Mouse (Mus musculus): Measurements from ENCODE around the gene Gsdmc3.
"Not testable (repeated sequence)": the region's sequence is repeated elsewhere in the genome, so short reads cannot be mapped to it uniquely, and the experiment has no call there.

Gene Gsdmc3

DNA sequence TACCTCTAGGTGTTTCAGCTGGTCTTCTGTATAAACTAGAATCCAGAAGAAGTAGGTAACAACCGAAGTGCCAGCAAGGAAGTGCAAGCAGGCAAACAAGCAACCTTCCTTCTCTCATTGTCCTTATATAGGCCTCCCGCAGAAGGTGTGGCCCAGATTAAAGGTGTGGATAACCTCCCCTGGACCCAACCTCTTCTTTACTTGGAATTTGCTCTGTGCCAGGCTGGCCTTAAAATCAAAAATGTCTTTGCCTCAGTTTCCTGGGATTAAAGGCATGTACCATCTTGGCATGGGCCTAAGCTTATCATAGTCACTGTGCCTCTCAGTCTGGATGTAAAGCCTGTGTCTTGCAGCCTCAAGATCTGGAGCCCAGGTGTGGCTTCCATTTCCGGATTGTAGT, at the start of gene Gsdmc3:
Gene Gsdmc3 (minus strand): TSS at position 101 of the 400 bp plus-strand sequence.
- DNase-seq: not testable (repeated sequence)

DNA sequence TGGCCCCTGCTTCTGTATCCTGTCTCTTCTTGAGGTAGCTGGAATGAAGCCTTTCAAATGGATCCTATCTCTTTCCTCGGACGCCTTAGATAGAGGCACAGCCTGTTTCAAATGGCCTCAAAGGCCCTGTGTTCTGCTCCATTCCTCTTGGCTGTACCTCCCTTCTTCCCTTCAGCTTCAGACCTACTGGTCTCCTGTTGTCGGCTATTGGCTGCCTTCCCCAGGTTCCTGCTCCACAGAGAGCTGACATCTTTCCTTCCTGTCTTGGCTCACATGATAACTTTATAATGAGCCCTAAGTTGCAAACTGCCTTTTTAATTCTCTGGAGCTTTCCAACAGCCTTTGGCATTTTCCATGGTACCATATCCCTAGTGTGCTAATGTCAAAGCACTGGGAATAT, 47.8 kb upstream of the Gsdmc3 start:
- DNase-seq: no peak

GRCm38 (mm10) chr15:63924484-63924883, 46.1 kb upstream of the Gsdmc3 start:
- no peak for DNase-seq

DNA sequence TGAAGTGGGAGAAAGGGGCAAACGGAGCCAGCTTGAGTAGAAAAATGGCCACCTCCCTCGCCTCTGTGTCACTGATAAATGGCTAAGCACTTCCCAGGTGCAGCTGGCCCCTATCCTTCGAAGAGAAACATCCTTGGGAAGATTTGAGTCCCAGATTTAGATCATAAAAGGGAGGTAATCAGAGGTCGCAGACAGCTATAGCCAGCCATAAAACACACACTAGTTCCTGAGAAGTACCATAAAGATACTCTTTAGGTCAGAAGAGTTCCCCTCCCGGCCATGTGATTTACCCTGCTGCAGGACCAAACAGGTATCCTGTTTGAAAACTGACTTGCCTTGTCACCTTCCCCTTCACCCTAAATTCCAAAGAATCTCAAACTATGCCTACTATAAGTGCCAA, 43.3 kb upstream of the Gsdmc3 start:
- not testable (repeated sequence) for DNase-seq

DNA sequence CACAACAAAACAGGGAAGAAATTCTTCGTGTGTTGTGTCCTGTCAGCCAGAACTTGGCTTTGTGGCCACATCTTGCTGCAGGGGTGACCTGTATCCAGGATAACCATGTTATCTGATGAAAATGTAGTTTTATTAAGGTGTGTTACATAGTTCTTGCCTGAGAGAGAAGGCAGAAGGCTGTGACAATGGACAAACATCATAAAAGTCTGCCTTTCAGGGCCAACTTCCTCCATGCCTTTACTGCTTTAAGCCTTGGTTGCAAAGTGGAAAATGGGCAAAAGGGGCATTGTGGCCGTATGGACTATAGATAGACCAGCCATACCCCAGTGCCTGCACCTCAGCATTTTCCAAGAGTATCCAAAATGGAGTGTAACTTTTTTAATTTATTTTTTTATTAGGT, 41.4 kb upstream of the Gsdmc3 start:
- not testable (repeated sequence) for DNase-seq

DNA sequence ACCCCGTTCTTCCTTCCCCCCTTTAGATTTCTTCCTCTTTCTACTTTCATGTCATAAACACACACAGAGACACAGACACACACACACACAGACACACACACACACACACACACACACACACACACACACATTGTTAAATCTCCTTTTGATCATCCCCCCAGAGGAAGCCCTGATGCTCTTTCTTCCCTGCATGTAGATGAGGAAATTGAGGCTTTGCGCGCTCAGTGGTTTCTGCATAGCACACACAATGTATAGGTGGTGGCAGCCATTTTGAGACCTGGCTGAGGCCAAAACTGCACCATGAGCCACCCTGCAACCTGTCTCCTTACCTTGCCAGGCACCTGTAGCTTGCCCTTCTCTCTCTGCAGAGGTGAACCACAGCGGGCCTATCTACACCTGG, 38.2 kb upstream of the Gsdmc3 start:
- DNase-seq: not testable (repeated sequence)

- not testable (repeated sequence) for DNase-seq
These were observed 33.8 kb upstream of the Gsdmc3 start, which contains the start of gene Gsdmc4 for GRCm38 (mm10) chr15:63912197-63912596. Gene Gsdmc4, minus strand, starts transcription at chr15:63912297.

DNA sequence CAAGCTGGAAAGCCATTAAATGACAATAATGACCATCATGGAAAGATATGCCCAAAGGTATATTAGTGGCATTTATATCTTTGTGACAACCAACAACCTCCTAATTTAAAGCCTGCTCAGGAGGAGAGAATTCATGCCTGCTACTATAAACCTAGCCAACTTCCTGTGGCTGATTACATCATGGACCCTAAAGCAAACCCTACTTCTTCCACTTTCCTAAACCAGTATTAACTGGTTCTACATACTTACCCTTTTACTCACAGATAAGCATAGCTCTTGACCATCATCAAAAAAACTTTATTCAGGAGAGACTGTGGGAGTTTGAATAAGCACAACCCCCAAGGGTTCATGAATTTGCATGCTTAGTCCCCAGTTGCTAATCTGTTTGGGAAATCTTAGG, 31.5 kb upstream of the Gsdmc3 start:
- DNase-seq: not testable (repeated sequence)

DNA sequence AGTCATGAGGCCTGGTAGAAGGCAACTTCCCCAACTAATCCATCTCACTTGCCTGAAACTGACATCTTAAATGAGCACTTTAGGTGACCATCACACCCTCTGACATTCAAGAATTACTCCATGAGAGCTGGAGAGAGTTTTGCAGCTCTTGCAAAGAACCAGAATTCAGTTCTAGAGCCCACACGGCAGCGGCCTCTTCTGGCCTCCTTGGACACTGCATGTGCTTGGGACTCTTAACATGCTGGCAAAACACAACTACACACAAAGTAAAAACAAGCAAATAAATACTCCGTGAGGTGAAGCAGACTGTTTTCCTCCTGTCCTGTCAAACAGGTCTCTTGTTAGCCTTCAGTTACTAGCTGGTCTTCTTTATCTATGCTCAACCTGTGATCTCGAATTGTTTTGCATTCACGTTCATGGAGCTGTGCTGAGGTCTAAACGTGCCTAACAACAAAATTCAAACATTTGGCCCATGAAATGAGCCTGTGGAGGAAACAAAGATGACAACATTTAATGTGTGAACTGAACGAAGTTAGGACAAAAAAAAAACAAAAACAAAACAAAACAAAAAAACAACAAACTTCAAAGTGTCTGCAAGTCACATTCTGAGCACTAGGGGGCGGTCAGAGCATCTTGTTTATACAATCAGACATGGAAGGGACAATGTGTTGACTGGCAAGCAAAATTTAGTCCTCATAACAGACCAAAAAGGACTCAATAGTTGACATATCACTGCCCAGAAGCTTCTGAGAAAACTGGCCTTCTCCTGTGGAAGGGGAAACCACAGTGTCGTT, 17.4 kb upstream of the Gsdmc3 start:
- DNase-seq: peak; percentile 32

DNA sequence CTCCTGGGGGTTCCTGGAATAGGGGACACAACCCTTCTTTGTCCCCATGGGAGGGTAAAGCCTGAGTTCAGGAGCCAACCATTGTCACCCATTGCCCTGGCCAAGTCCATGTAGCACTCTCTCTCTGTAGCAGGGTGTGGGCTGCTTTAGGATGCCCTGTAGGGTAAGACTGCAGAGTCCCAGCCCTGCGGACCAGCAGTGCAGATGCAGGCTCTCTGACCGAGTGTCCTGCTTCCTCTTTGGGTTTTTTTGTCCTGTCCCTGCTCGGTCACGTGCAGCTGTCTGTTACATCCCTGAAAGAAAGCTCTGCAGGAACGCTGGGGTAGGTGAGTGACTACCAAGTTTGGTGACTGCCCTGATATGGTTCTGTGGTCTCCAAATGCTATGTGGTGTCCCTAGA, 10.1 kb upstream of the Gsdmc3 start:
- not testable (repeated sequence) for DNase-seq

DNA sequence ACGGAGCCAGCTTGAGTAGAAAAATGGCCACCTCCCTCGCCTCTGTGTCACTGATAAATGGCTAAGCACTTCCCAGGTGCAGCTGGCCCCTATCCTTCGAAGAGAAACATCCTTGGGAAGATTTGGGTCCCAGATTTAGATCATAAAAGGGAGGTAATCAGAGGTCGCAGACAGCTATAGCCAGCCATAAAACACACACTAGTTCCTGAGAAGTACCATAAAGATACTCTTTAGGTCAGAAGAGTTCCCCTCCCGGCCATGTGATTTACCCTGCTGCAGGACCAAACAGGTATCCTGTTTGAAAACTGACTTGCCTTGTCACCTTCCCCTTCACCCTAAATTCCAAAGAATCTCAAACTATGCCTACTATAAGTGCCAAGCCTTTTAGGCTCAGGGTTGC, 9.6 kb upstream of the Gsdmc3 start:
- not testable (repeated sequence) for DNase-seq

GRCm38 (mm10) chr15:63876160-63876559, 2.2 kb downstream of the Gsdmc3 start:
- not testable (repeated sequence) for DNase-seq

GRCm38 (mm10) chr15:63861965-63862364, 16.4 kb downstream of the Gsdmc3 start:
- DNase-seq: not testable (repeated sequence)

Measured in lung, postnatal 10 days (tissue).